Mouse (Mus musculus) forebrain, embryonic 11.5 days (tissue): ENCODE data around the gene Mrps18a. TPM values are rescaled to one million over a fixed set of nuclear protein-coding genes. Genes with fewer than 3 reads are reported as not detected.

Source experiments
- ATAC-seq: fragments of 200-750 bp; cut with Nextera tagmentation; replicated peaks from 2 replicates; pipeline ENCODE4 v1.8.0; 2017; ENCODE audit warnings: moderate TSS enrichment; ENCODE audit not compliant: low FRiP score
- DNase-seq: peaks from one replicate; pipeline ENCODE4 v3.0.0-alpha.2; 2017; ENCODE audit warnings: low spot score
- H3K27ac ChIP-seq: fragments of 300-500 bp; sonication (generic); 2 replicates; pipeline ENCODE4 v1.5.1; 2014; ENCODE audit warnings: low read depth, low read length
- H3K27me3 ChIP-seq: fragments of 300-500 bp; sonication (generic); 2 replicates; pipeline ENCODE4 v1.6.1; 2014; ENCODE audit warnings: mild to moderate bottlenecking, low read length, mixed read lengths; ENCODE audit not compliant: control insufficient read depth, insufficient read depth
- H3K36me3 ChIP-seq: fragments of 300-500 bp; sonication (generic); 2 replicates; pipeline ENCODE4 v1.6.1; 2014; ENCODE audit warnings: mild to moderate bottlenecking, low read length, moderate library complexity, mixed read lengths; ENCODE audit not compliant: control insufficient read depth, insufficient read depth
- H3K4me1 ChIP-seq: fragments of 300-500 bp; sonication (generic); replicated peaks from 2 replicates; pipeline ENCODE4 v1.6.1; 2014; ENCODE audit warnings: low read length, mixed read lengths; ENCODE audit not compliant: control insufficient read depth, insufficient read depth
- H3K4me2 ChIP-seq: fragments of 300-500 bp; sonication (generic); 2 replicates; pipeline ENCODE4 v1.6.1; 2014; ENCODE audit warnings: low read depth, mild to moderate bottlenecking, low read length, moderate library complexity, mixed read lengths; ENCODE audit not compliant: severe bottlenecking
- H3K4me3 ChIP-seq: fragments of 300-500 bp; sonication (generic); 2 replicates; pipeline ENCODE4 v1.5.1; 2014; ENCODE audit warnings: low read depth, low read length
- H3K9ac ChIP-seq: fragments of 300-500 bp; sonication (generic); 2 replicates; pipeline ENCODE4 v1.6.1; 2014; ENCODE audit warnings: low read length
- H3K9me3 ChIP-seq: fragments of 300-500 bp; sonication (generic); 2 replicates; pipeline ENCODE4 v1.6.1; 2016; ENCODE audit warnings: low read length, mixed read lengths; ENCODE audit not compliant: control insufficient read depth
- WGBS: fragments of 180-500 bp; shearing (Covaris S2); extraction: QIAGEN DNeasy Blood & Tissue Kit; methylation state at CpG from one replicate; pipeline ENCODE4 v1.1.7; 2014; 5-methylcytosine and 5-hydroxymethylcytosine counted together
- polyA plus RNA-seq: library from polyadenylated mRNA; unstranded; fragments of >200 nt; fragmentation: Nextera tagmentation; extraction: Ambion mirVana; gene quantifications from 2 replicates; pipeline ENCODE4 v1.2.1, GENCODE M21; 2014

Gene Mrps18a
- polyA plus RNA-seq, 1 experiment from 2014 or later, result 119 TPM

DNA sequence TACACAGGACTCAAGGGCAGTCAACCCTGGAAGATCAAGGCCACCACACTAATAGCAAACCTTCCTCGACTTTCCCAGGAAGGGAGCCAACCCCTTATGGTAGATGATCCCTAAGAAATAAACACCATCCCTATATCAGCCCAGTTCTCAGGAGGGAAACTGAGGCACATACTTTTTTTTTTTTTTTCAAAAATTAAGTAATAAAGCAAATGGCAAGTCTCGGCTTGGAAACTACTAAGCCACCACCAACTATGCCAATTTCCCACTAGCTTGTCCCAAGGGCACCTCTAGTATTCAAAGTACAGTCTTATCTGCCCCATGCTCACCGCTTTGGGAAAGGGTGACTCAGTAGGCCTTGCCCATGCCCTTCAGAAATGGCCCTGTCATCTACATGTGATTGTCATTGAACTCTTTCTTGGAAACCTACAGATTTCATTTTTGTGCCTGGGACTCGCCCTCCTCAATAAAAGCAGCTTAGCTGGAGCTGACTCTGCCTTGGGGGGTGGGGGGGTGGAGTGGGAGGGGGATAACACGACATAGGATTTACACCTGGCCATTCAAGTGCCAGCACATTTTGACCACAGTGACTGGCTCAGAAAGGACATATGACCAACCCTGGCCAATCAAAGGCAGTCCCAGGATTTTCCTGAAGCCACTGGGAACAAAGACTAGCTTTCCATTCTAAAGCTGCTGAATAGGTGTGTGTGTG, 35.1 kb upstream of the Mrps18a start:
- Histone ChIP-seq H3K9me3 (no peaks in the 10 kb centered on the region; the same call in 1 of the 2 replicates), H3K27ac (no peak overlapping the region), H3K4me3 (no peak overlapping the region), H3K4me2 (no peak overlapping the region), H3K36me3 (no peaks in the 10 kb centered on the region), H3K9ac (no peak overlapping the region), H3K27me3 (no peaks in the 10 kb centered on the region), H3K4me1 (peaks cover 5% of the 10 kb centered on the region; the same call in 1 of the 2 replicates)
- WGBS, result 75% methylated on average over 5 of the region's 5 CpGs
- ATAC-seq (no peak), DNase-seq (no peak)

GRCm38 (mm10) chr17:46076260-46076551, 34.6 kb upstream of the Mrps18a start:
- Histone ChIP-seq H3K9ac (no peak overlapping the region), H3K27me3 (no peaks in the 10 kb centered on the region), H3K27ac (no peak overlapping the region), H3K4me2 (no peak overlapping the region), H3K9me3 (no peaks in the 10 kb centered on the region; the same call in 1 of the 2 replicates), H3K36me3 (no peaks in the 10 kb centered on the region), H3K4me1 (peaks cover 5% of the 10 kb centered on the region; the same call in 1 of the 2 replicates), H3K4me3 (no peak overlapping the region)
- WGBS, result 80% methylated on average over 1 of the region's 1 CpGs
- DNase-seq (no peak), ATAC-seq (no peak)

DNA sequence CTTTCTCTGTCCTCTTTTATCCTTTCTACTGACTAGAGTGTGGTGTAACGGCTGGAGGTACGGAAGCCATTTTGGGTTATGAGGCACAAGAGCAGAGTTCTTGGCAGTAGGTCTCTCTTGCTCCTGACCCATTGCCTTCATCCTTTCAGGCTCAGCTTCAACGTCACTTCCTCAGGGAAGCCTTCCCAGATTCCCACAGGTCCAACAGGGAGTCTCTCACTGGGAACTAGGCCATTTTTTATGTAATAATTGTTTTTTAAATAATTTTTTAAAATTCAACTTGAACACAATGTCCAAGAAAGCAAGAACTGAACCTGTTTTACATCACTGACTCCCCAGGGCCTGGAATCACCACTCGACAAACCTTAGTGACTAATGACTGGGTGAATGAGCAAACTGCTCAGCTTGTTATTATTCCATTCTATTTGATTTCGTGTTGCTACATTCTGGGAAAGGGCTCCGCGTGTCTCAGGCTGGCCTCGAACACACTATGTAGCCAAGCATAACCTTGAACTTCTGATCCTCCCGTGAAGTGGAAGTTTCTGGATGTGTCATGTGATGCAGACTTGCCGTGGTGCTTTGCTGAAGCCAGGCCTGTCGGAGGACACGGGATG, 32.8 kb upstream of the Mrps18a start:
- no peaks in the 10 kb centered on the region for H3K36me3 ChIP-seq
- H3K4me3 ChIP-seq, result no peak overlapping the region
- WGBS, result 92% methylated on average over 12 of the region's 12 CpGs

DNA sequence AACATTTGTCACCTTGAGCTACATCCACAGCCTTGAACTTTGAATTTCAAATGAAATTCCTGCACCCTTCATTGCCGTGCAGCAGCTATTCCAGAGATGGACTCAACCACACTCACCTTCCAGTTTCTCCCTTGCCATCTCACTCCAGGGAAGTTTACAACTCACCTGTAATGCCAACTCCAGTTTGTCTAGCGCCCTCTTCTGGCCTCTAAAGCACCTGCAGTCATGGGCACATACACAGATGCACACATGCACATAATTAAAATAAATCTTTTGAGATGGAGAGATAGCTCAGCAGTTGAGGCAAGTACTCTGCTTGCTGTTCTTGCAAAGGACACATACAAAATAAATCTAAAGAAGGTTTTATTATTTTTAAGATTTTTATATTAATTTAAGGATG, 31.7 kb upstream of the Mrps18a start:
- H3K9ac ChIP-seq, result no peak overlapping the region
- H3K4me2 ChIP-seq, result no peak overlapping the region
- H3K4me1 ChIP-seq, result peaks cover 8% of the 10 kb centered on the region
- 73% methylated on average over 2 of the region's 2 CpGs for WGBS
- no peak for ATAC-seq
- DNase-seq, result no peak
- no peak overlapping the region for H3K4me3 ChIP-seq
- H3K36me3 ChIP-seq, result no peaks in the 10 kb centered on the region
- H3K27me3 ChIP-seq, result no peaks in the 10 kb centered on the region
- H3K9me3 ChIP-seq, result no peaks in the 10 kb centered on the region; the same call in 1 of the 2 replicates
- no peak overlapping the region for H3K27ac ChIP-seq

More for the DNA sequence above, 32.8 kb upstream of the Mrps18a start:
- no peaks in the 10 kb centered on the region; the same call in 1 of the 2 replicates for H3K9me3 ChIP-seq
- ATAC-seq (no peak), DNase-seq (no peak)
- peaks cover 5% of the 10 kb centered on the region; the same call in 1 of the 2 replicates for H3K4me1 ChIP-seq
- H3K4me2 ChIP-seq, result no peak overlapping the region
- H3K27ac ChIP-seq, result no peak overlapping the region
- H3K9ac ChIP-seq, result no peak overlapping the region
- no peaks in the 10 kb centered on the region for H3K27me3 ChIP-seq

- peaks cover 8% of the 10 kb centered on the region for H3K4me1 ChIP-seq
- no peak overlapping the region for H3K4me2 ChIP-seq
- no peak overlapping the region for H3K9ac ChIP-seq
- no peak overlapping the region for H3K4me3 ChIP-seq
- DNase-seq, result no peak
- ATAC-seq, result no peak
- 55% methylated on average over 7 of the region's 7 CpGs for WGBS
- H3K36me3 ChIP-seq, result no peaks in the 10 kb centered on the region
- H3K27me3 ChIP-seq, result no peaks in the 10 kb centered on the region
- H3K27ac ChIP-seq, result no peak overlapping the region
- no peaks in the 10 kb centered on the region; the same call in 1 of the 2 replicates for H3K9me3 ChIP-seq
Observed at GRCm38 (mm10) chr17:46080388-46080787, 30.4 kb upstream of the Mrps18a start.

GRCm38 (mm10) chr17:46081042-46081441, 29.7 kb upstream of the Mrps18a start:
- H3K27me3 ChIP-seq, result no peaks in the 10 kb centered on the region
- H3K4me3 ChIP-seq, result no peak overlapping the region
- ATAC-seq (no peak), DNase-seq (no peak)
- H3K4me2 ChIP-seq, result no peak overlapping the region
- no peaks in the 10 kb centered on the region for H3K36me3 ChIP-seq
- no peaks in the 10 kb centered on the region; the same call in 1 of the 2 replicates for H3K9me3 ChIP-seq
- no peak overlapping the region for H3K9ac ChIP-seq
- WGBS, result 31% methylated on average over 5 of the region's 5 CpGs
- H3K27ac ChIP-seq, result no peak overlapping the region
- peaks cover 8% of the 10 kb centered on the region for H3K4me1 ChIP-seq

GRCm38 (mm10) chr17:46081657-46082056, 29.1 kb upstream of the Mrps18a start:
- 57% methylated on average over 7 of the region's 7 CpGs for WGBS
- H3K4me3 ChIP-seq, result no peak overlapping the region
- no peak overlapping the region for H3K4me2 ChIP-seq
- H3K4me1 ChIP-seq, result peaks cover 8% of the 10 kb centered on the region
- H3K27ac ChIP-seq, result no peak overlapping the region
- H3K36me3 ChIP-seq, result no peaks in the 10 kb centered on the region
- ATAC-seq, result no peak
- H3K9me3 ChIP-seq, result no peaks in the 10 kb centered on the region; the same call in 1 of the 2 replicates
- no peak overlapping the region for H3K9ac ChIP-seq
- H3K27me3 ChIP-seq, result no peaks in the 10 kb centered on the region
- no peak for DNase-seq

DNA sequence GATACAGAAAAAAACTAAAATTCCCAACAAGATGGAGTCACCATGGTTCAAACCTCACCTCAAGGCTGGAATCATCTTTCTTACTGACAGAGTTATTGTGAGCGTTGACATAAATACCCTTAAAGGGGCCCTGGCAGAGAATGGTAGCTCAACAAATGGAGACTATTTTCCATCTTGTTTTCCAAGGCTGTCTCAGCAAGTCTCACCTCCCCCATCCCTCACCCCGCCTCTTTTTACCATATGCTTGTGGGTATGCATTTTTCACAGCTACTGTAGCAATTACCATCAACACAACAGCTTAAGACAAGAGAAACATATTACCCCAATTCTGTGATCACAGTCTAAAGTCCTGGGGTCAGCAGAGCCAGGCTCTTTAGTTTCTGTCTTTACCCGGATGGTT, 27.4 kb upstream of the Mrps18a start:
- no peak overlapping the region for H3K4me3 ChIP-seq
- no peak overlapping the region for H3K9ac ChIP-seq
- DNase-seq (no peak), ATAC-seq (no peak)
- 93% methylated on average over 3 of the region's 3 CpGs for WGBS
- no peaks in the 10 kb centered on the region for H3K27me3 ChIP-seq
- H3K9me3 ChIP-seq, result no peaks in the 10 kb centered on the region; the same call in 1 of the 2 replicates
- H3K27ac ChIP-seq, result no peak overlapping the region
- H3K36me3 ChIP-seq, result no peaks in the 10 kb centered on the region
- H3K4me2 ChIP-seq, result no peak overlapping the region
- H3K4me1 ChIP-seq, result peaks cover 8% of the 10 kb centered on the region
